8 mouse cellular contexts compared by ENCODE assay signal in genomic region chr1:149862801-149863200, GRCm38 (mm10).
A peak's percentile ranks its signal among the peaks of the same experiment; 100 is the strongest.
DNase-seq lines count a peak whose midpoint lies in the region; ATAC-seq and TF ChIP-seq lines count a peak whose summit lies in the region.

No protein-coding gene starts in this region.

- 64% methylated on average over 6 of the region's 6 CpGs for WGBS in neural tube, embryonic 15.5 days

- H3K27me3 ChIP-seq in MEL (ENCODE audit: control insufficient read depth in 1 of 2, insufficient read depth in 2 of 2, low read length in 2 of 2): no peaks in the 10 kb centered on the region
- no peaks in the 10 kb centered on the region for H3K27me3 ChIP-seq in neural tube, embryonic 15.5 days (replicated peaks)

- H3K4me2 ChIP-seq in neural tube, embryonic 15.5 days: no peak overlapping the region

- no peak for TF ChIP-seq POLR2A in MEL (IDR thresholded peaks at IDR 0.05; ENCODE audit: control insufficient read depth in 1 of 2, insufficient read depth in 1 of 2, low read depth in 1 of 2, low read length in 2 of 2, poor library complexity in 1 of 2)

- H3K9ac ChIP-seq in MEL (ENCODE audit: control insufficient read depth, low read depth, low read length, poor library complexity, severe bottlenecking): no peak overlapping the region
- H3K9ac ChIP-seq in neural tube, embryonic 15.5 days (replicated peaks): no peak overlapping the region

- H3K4me3 ChIP-seq in MEL (ENCODE audit: control insufficient read depth in 1 of 2, insufficient read depth in 1 of 2, low read depth in 2 of 2, low read length in 2 of 2): no peak overlapping the region
- H3K4me3 ChIP-seq in neural tube, embryonic 15.5 days (replicated peaks): no peak overlapping the region

- DNase-seq in adrenal gland, postnatal 14 days: peak; percentile 8
- no peak for DNase-seq in adrenal gland, adult 8-10 months
- DNase-seq in MEL (ENCODE audit: low read depth, low spot score): peak; percentile 8
- DNase-seq in heart, adult 9 months (ENCODE audit: low spot score in 2 of 2): peak; percentile 68 to 75
- DNase-seq in kidney, postnatal 4 days: peak; percentile 32 to 36
- no peak for DNase-seq in yolk sac, embryonic 10.5 days (ENCODE audit: low spot score)

- peaks cover 2 to 4% of the 10 kb centered on the region in 2 experiments for H3K4me1 ChIP-seq in MEL (ENCODE audit: control insufficient read depth in 1 of 2, insufficient read depth in 2 of 2, low read length in 2 of 2)
- H3K4me1 ChIP-seq in neural tube, embryonic 15.5 days: no peaks in the 10 kb centered on the region

- no peak overlapping the region for H3K27ac ChIP-seq in MEL (ENCODE audit: control insufficient read depth, low read depth, low read length)
- H3K27ac ChIP-seq in neural tube, embryonic 15.5 days (replicated peaks): no peak overlapping the region

- no peaks in the 10 kb centered on the region for H3K79me2 ChIP-seq in MEL (ENCODE audit: control insufficient read depth, insufficient read depth, low read length, poor library complexity)

- TF ChIP-seq RAD21 in MEL (IDR thresholded peaks at IDR 0.05; ENCODE audit: low read depth, low read length): no peak

- peaks cover 0 to 17% of the 10 kb centered on the region in 2 experiments; a peak in 2 of 4 replicates for H3K36me3 ChIP-seq in MEL (ENCODE audit: control insufficient read depth in 1 of 2, insufficient read depth in 2 of 2, low read length in 2 of 2)
- H3K36me3 ChIP-seq in neural tube, embryonic 15.5 days: no peaks in the 10 kb centered on the region

- no peaks in the 10 kb centered on the region for H3K9me3 ChIP-seq in MEL (replicated peaks; ENCODE audit: insufficient read depth, low read length)
- no peaks in the 10 kb centered on the region for H3K9me3 ChIP-seq in neural tube, embryonic 15.5 days (replicated peaks)

- TF ChIP-seq EP300 in MEL (IDR thresholded peaks at IDR 0.05; ENCODE audit: low read depth in 1 of 2, low read length in 2 of 2): no peak

- TF ChIP-seq CTCF in MEL (IDR thresholded peaks at IDR 0.05 in 2 of 3, conservative IDR thresholded peaks at IDR 0.05 in 1 of 3; ENCODE audit: control insufficient read depth in 1 of 3, insufficient read depth in 1 of 3, low read depth in 2 of 3, low read length in 3 of 3, poor library complexity in 1 of 3, severe bottlenecking in 1 of 3): no peak

- no peak for ATAC-seq in megakaryocyte, adult 5-6 weeks (ENCODE audit: poor library complexity, severe bottlenecking)
- no peak for ATAC-seq in neural tube, embryonic 15.5 days (ENCODE audit: low FRiP score)

TF ChIP-seq in MEL, 35 proteins besides CTCF, POLR2A, EP300 and RAD21:
- TF ChIP-seq NELFE (IDR thresholded peaks at IDR 0.05; ENCODE audit: low read depth, low read length): no peak
- TF ChIP-seq UBTF (IDR thresholded peaks at IDR 0.05; ENCODE audit: borderline replicate concordance, insufficient read depth, low read depth, low read length): no peak
- no peak for TF ChIP-seq ELF1 (IDR thresholded peaks at IDR 0.05; ENCODE audit: low read depth, low read length)
- TF ChIP-seq MYB (IDR thresholded peaks at IDR 0.05; ENCODE audit: low read depth, low read length): no peak
- TF ChIP-seq CHD1 (IDR thresholded peaks at IDR 0.05; ENCODE audit: low read depth, low read length): no peak
- TF ChIP-seq SIN3A (IDR thresholded peaks at IDR 0.05; ENCODE audit: low read length): no peak
- no peak for TF ChIP-seq POLR2AphosphoS5 (IDR thresholded peaks at IDR 0.05; ENCODE audit: borderline replicate concordance, low read depth, low read length)
- TF ChIP-seq KAT2A (conservative IDR thresholded peaks at IDR 0.05; ENCODE audit: low read depth, low read length): no peak
- TF ChIP-seq GABPA (IDR thresholded peaks at IDR 0.05; ENCODE audit: low read depth, low read length): no peak
- TF ChIP-seq JUND (IDR thresholded peaks at IDR 0.05; ENCODE audit: low read depth, low read length): no peak
- no peak for TF ChIP-seq USF1 (IDR thresholded peaks at IDR 0.05; ENCODE audit: low read depth, low read length)
- no peak for TF ChIP-seq MEF2A (IDR thresholded peaks at IDR 0.05; ENCODE audit: extremely low read depth, insufficient replicate concordance, low read depth, low read length, poor library complexity, severe bottlenecking)

Comparison
In these comparisons a context has a peak if more than half of its experiments do, and no peak if none do; other contexts are left out.
1. DNase-seq: peak in adrenal gland, postnatal 14 days (single experiment), MEL (single experiment), heart, adult 9 months (2 of 2) and kidney, postnatal 4 days (2 of 2); none in adrenal gland, adult 8-10 months (single experiment) and yolk sac, embryonic 10.5 days (single experiment).